23 mouse cellular contexts compared by ENCODE assay signal in the genomic region with DNA sequence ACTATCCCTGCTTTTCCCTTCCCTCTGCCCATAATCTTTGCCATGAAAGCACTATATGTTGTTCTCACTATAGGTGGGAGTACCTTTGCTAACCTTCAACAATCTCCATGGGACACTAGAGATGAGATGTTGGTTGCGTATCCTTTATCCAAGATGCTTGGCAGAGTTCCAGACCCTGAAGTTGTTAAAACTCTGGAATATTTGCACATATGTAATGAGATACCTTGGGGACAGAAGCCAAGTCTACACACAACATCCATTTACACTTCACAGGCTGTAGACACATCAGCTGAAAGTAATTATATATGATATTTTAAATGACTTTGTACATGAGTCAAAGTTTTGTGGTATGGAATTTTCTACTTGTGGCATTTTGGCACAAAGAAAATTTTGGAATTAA.
DNase-seq lines count a peak whose midpoint lies in the region; ATAC-seq and TF ChIP-seq lines count a peak whose summit lies in the region.
"Had no signal": no experiment of that assay in that cellular context is flagged by ENCODE, and none has a peak within 500 bp of the region (broad histone marks: within the 10 kb centered on the region; RNA-seq: fewer than 3 reads in every experiment).

No protein-coding gene starts in this region.

- H3K9ac ChIP-seq in limb, embryonic 14.5 days (ENCODE audit: low read depth, low read length, severe bottlenecking), result no peak overlapping the region
- H3K9ac ChIP-seq in forebrain, embryonic 11.5 days (ENCODE audit: low read length), result no peak overlapping the region
- H3K9ac ChIP-seq: embryonic facial prominence, embryonic 12.5 days; embryonic facial prominence, embryonic 15.5 days; forebrain, embryonic 12.5 days had no signal

- no peak overlapping the region for H3K4me2 ChIP-seq in limb, embryonic 14.5 days (replicated peaks; ENCODE audit: low read depth, low read length, severe bottlenecking)
- no peak overlapping the region for H3K4me2 ChIP-seq in forebrain, embryonic 11.5 days (ENCODE audit: low read depth, low read length, severe bottlenecking)
- H3K4me2 ChIP-seq: embryonic facial prominence, embryonic 12.5 days; embryonic facial prominence, embryonic 15.5 days; forebrain, embryonic 12.5 days had no signal

- H3K4me3 ChIP-seq in limb, embryonic 14.5 days (replicated peaks; ENCODE audit: low read length), result no peak overlapping the region
- H3K4me3 ChIP-seq in limb, embryonic 10.5 days, result no peak overlapping the region
- H3K4me3 ChIP-seq in forebrain, embryonic 11.5 days (ENCODE audit: low read depth, low read length), result no peak overlapping the region
- H3K4me3 ChIP-seq: embryonic facial prominence, embryonic 12.5 days; embryonic facial prominence, embryonic 15.5 days; forebrain, embryonic 12.5 days had no signal

- ATAC-seq in limb, embryonic 14.5 days (ENCODE audit: low FRiP score, low read depth), result peak; percentile 23; the same call in 1 of the 2 replicates
- no peak for ATAC-seq in forebrain, embryonic 11.5 days (replicated peaks; ENCODE audit: low FRiP score)
- ATAC-seq: CD4-positive, CD25-positive, alpha-beta regulatory T cell, adult 4 months; forebrain, embryonic 14.5 days; forebrain, embryonic 16.5 days had no signal

- TF ChIP-seq POLR2A in limb, embryonic 14.5 days (IDR thresholded peaks at IDR 0.05; ENCODE audit: borderline replicate concordance, extremely low read depth, insufficient read depth, insufficient read length), result no peak

- H3K27ac ChIP-seq in limb, embryonic 14.5 days (replicated peaks; ENCODE audit: low read depth, low read length), result no peak overlapping the region
- no peak overlapping the region for H3K27ac ChIP-seq in limb, embryonic 10.5 days
- no peak overlapping the region for H3K27ac ChIP-seq in forebrain, embryonic 11.5 days (ENCODE audit: low read depth, low read length)
- H3K27ac ChIP-seq: embryonic facial prominence, embryonic 12.5 days; embryonic facial prominence, embryonic 15.5 days; forebrain, embryonic 12.5 days had no signal

- no peaks in the 10 kb centered on the region for H3K9me3 ChIP-seq in limb, embryonic 14.5 days (ENCODE audit: control insufficient read depth, low read length)
- H3K9me3 ChIP-seq in limb, embryonic 10.5 days (replicated peaks), result no peaks in the 10 kb centered on the region
- H3K9me3 ChIP-seq in forebrain, embryonic 11.5 days (ENCODE audit: control insufficient read depth, low read length), result no peaks in the 10 kb centered on the region
- H3K9me3 ChIP-seq: embryonic facial prominence, embryonic 12.5 days; embryonic facial prominence, embryonic 15.5 days; forebrain, embryonic 12.5 days; G1E had no signal

- DNase-seq in limb, embryonic 14.5 days (ENCODE audit: low spot score), result no peak
- DNase-seq in limb, embryonic 10.5 days (ENCODE audit: low spot score), result no peak
- DNase-seq in NIH3T3 (ENCODE audit: low read depth), result peak; percentile 72
- no peak for DNase-seq in forebrain, embryonic 11.5 days (ENCODE audit: low spot score)
- DNase-seq in spleen, postnatal 4 days (ENCODE audit: low spot score in 2 of 2), result no peak
- DNase-seq: adrenal gland, adult 2 months; adrenal gland, postnatal 10 days; adrenal gland, postnatal 25 days; B cell, adult 2 months; cerebellum, adult 11 months; cerebellum, adult 18-20 months; cerebellum, adult 8-10 months; cerebellum, adult 9-11 months; cerebellum, postnatal 14 days; cerebellum, postnatal 36 days; embryo, embryonic 11 days had no signal

- H3K27me3 ChIP-seq in limb, embryonic 14.5 days (ENCODE audit: control insufficient read depth, insufficient read depth, low read length), result no peaks in the 10 kb centered on the region
- no peaks in the 10 kb centered on the region for H3K27me3 ChIP-seq in limb, embryonic 10.5 days (ENCODE audit: low read depth, poor library complexity, severe bottlenecking)
- no peaks in the 10 kb centered on the region for H3K27me3 ChIP-seq in forebrain, embryonic 11.5 days (ENCODE audit: control insufficient read depth, insufficient read depth, low read length)
- H3K27me3 ChIP-seq: embryonic facial prominence, embryonic 12.5 days; embryonic facial prominence, embryonic 15.5 days; forebrain, embryonic 12.5 days had no signal

- no peaks in the 10 kb centered on the region for H3K36me3 ChIP-seq in limb, embryonic 14.5 days (ENCODE audit: control insufficient read depth, insufficient read depth, low read length)
- H3K36me3 ChIP-seq in limb, embryonic 10.5 days, result no peaks in the 10 kb centered on the region
- no peaks in the 10 kb centered on the region for H3K36me3 ChIP-seq in forebrain, embryonic 11.5 days (ENCODE audit: control insufficient read depth, insufficient read depth, low read length)
- H3K36me3 ChIP-seq: embryonic facial prominence, embryonic 12.5 days; embryonic facial prominence, embryonic 15.5 days; forebrain, embryonic 12.5 days; G1E had no signal

- WGBS in limb, embryonic 14.5 days, result 53% methylated on average over 1 of the region's 1 CpGs
- 97% methylated on average over 1 of the region's 1 CpGs for WGBS in limb, embryonic 10.5 days
- 91% methylated on average over 1 of the region's 1 CpGs for WGBS in forebrain, embryonic 11.5 days

- peaks cover 24% of the 10 kb centered on the region for H3K4me1 ChIP-seq in limb, embryonic 14.5 days (ENCODE audit: control insufficient read depth, insufficient read depth, low read length)
- peaks cover 29% of the 10 kb centered on the region for H3K4me1 ChIP-seq in limb, embryonic 10.5 days
- H3K4me1 ChIP-seq in forebrain, embryonic 11.5 days (replicated peaks; ENCODE audit: control insufficient read depth, insufficient read depth, low read length), result no peaks in the 10 kb centered on the region
- H3K4me1 ChIP-seq: forebrain, embryonic 12.5 days had no signal
